Comparison of ENCODE assay signal across 16 mouse cellular contexts in the genomic region with DNA sequence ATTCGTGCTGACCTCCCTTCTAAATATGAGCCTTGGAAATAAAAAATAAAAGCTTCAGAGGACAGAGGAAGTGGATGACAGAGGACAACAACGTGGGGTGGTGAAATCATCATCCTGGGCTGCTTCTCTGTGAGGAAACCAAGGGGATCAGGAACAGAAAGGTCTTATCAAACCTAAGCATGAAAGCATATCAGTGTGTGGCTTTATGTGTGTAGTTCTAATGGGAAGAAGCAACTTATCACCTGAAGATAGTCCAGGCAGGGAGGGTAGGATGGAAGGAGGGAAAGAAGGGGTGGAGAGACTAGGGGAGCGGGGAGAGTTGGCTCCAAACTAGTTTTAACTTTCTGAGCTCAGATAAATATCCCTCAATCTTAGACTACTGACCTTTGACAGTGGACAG.
A peak's percentile ranks its signal among the peaks of the same experiment; 100 is the strongest.
DNase-seq lines count a peak whose midpoint lies in the region; TF ChIP-seq lines count a peak whose summit lies in the region.
"Had no signal": no experiment of that assay in that cellular context is flagged by ENCODE, and none has a peak within 500 bp of the region (broad histone marks: within the 10 kb centered on the region; RNA-seq: fewer than 3 reads in every experiment).

No protein-coding gene starts in this region.

- TF ChIP-seq CTCF in MEL (IDR thresholded peaks at IDR 0.05 in 2 of 3, conservative IDR thresholded peaks at IDR 0.05 in 1 of 3; ENCODE audit: control insufficient read depth in 1 of 3, insufficient read depth in 1 of 3, low read depth in 2 of 3, low read length in 3 of 3, poor library complexity in 1 of 3, severe bottlenecking in 1 of 3), result no peak

- no peaks in the 10 kb centered on the region for H3K9me3 ChIP-seq in MEL (replicated peaks; ENCODE audit: insufficient read depth, low read length)
- H3K9me3 ChIP-seq: G1E had no signal

- DNase-seq in MEL (ENCODE audit: low read depth, low spot score), result peak; percentile 45
- no peak for DNase-seq in spleen, postnatal 4 days (ENCODE audit: low spot score in 2 of 2)
- DNase-seq: adrenal gland, adult 2 months; adrenal gland, adult 8-10 months; adrenal gland, postnatal 10 days; adrenal gland, postnatal 14 days; adrenal gland, postnatal 25 days; adrenal gland, postnatal 36 days; B cell, adult 2 months; cerebellum, adult 11 months; cerebellum, adult 11-12 months; cerebellum, adult 18-20 months; cerebellum, adult 2 months; cerebellum, adult 8-10 months had no signal

- peaks cover 4 to 12% of the 10 kb centered on the region in 2 experiments; a peak in 3 of 4 replicates for H3K4me1 ChIP-seq in MEL (ENCODE audit: control insufficient read depth in 1 of 2, insufficient read depth in 2 of 2, low read length in 2 of 2)

- TF ChIP-seq POLR2A in MEL (IDR thresholded peaks at IDR 0.05; ENCODE audit: control insufficient read depth in 1 of 2, insufficient read depth in 1 of 2, low read depth in 1 of 2, low read length in 2 of 2, poor library complexity in 1 of 2), result no peak

- peak; percentile 45 to 61 for TF ChIP-seq EP300 in MEL (IDR thresholded peaks at IDR 0.05; ENCODE audit: low read depth in 1 of 2, low read length in 2 of 2)

- H3K79me2 ChIP-seq in MEL (ENCODE audit: control insufficient read depth, insufficient read depth, low read length, poor library complexity), result no peaks in the 10 kb centered on the region

- H3K9ac ChIP-seq in MEL (ENCODE audit: control insufficient read depth, low read depth, low read length, poor library complexity, severe bottlenecking), result no peak overlapping the region

- no peak overlapping the region for H3K27ac ChIP-seq in MEL (ENCODE audit: control insufficient read depth, low read depth, low read length)

- H3K36me3 ChIP-seq in MEL (ENCODE audit: control insufficient read depth in 1 of 2, insufficient read depth in 2 of 2, low read length in 2 of 2), result peaks cover 0 to 8% of the 10 kb centered on the region in 2 experiments; a peak in 2 of 4 replicates
- H3K36me3 ChIP-seq: G1E had no signal

- H3K4me3 ChIP-seq in MEL (ENCODE audit: control insufficient read depth in 1 of 2, insufficient read depth in 1 of 2, low read depth in 2 of 2, low read length in 2 of 2), result no peak overlapping the region

- H3K27me3 ChIP-seq in MEL (ENCODE audit: control insufficient read depth in 1 of 2, insufficient read depth in 2 of 2, low read length in 2 of 2), result no peaks in the 10 kb centered on the region
- H3K27me3 ChIP-seq: CH12.LX had no signal

- no peak for TF ChIP-seq RAD21 in MEL (IDR thresholded peaks at IDR 0.05; ENCODE audit: low read depth, low read length)

TF ChIP-seq in MEL, 35 proteins besides CTCF, POLR2A, EP300 and RAD21:
- TF ChIP-seq GATA1 (IDR thresholded peaks at IDR 0.05; ENCODE audit: low read depth, low read length) (peak; percentile 65), MAFK (IDR thresholded peaks at IDR 0.05; ENCODE audit: borderline replicate concordance, low read depth, low read length) (no peak), ETS1 (IDR thresholded peaks at IDR 0.05; ENCODE audit: low read depth, low read length) (peak; percentile 49; the same call in 1 of the 2 replicates), POLR2AphosphoS5 (IDR thresholded peaks at IDR 0.05; ENCODE audit: borderline replicate concordance, low read depth, low read length) (no peak), TCF12 (IDR thresholded peaks at IDR 0.05; ENCODE audit: low read depth, low read length) (peak; percentile 50; the same call in 1 of the 2 replicates)
TF ChIP-seq in MEL: peak in this region for 3.
